Mouse (Mus musculus) liver, embryonic 15.5 days (tissue): ENCODE data around the gene Gm21992. TPM values are rescaled to one million over a fixed set of nuclear protein-coding genes. Genes with fewer than 3 reads are reported as not detected.

Experiments
- ATAC-seq: fragments of 200-750 bp; cut with Nextera tagmentation; 2 replicates; pipeline ENCODE4 v1.8.0; 2017; ENCODE audit warnings: moderate number of reproducible peaks, mild to moderate bottlenecking, moderate library complexity; ENCODE audit not compliant: insufficient read depth
- H3K27ac ChIP-seq: fragments of 300-500 bp; sonication (generic); replicated peaks from 2 replicates; pipeline ENCODE4 v1.5.1; 2015; ENCODE audit warnings: mild to moderate bottlenecking, inconsistent platforms
- H3K27me3 ChIP-seq: fragments of 300-500 bp; sonication (generic); 2 replicates; pipeline ENCODE4 v1.6.1; 2015; ENCODE audit warnings: mild to moderate bottlenecking, inconsistent platforms
- H3K36me3 ChIP-seq: fragments of 300-500 bp; sonication (generic); replicated peaks from 2 replicates; pipeline ENCODE4 v1.6.1; 2015; ENCODE audit warnings: moderate library complexity, mild to moderate bottlenecking, inconsistent platforms
- H3K4me1 ChIP-seq: fragments of 300-500 bp; sonication (generic); replicated peaks from 2 replicates; pipeline ENCODE4 v1.6.1; 2015; ENCODE audit warnings: inconsistent platforms
- H3K4me2 ChIP-seq: fragments of 300-500 bp; sonication (generic); 2 replicates; pipeline ENCODE4 v1.6.1; 2015; ENCODE audit warnings: moderate library complexity, mild to moderate bottlenecking, inconsistent platforms
- H3K4me3 ChIP-seq: fragments of 300-500 bp; sonication (generic); replicated peaks from 2 replicates; pipeline ENCODE4 v1.5.1; 2015; ENCODE audit warnings: mild to moderate bottlenecking, inconsistent platforms
- H3K9ac ChIP-seq: fragments of 300-500 bp; sonication (generic); 2 replicates; pipeline ENCODE4 v1.6.1; 2015; ENCODE audit warnings: moderate library complexity, mild to moderate bottlenecking, inconsistent platforms
- H3K9me3 ChIP-seq: fragments of 300-500 bp; sonication (generic); replicated peaks from 2 replicates; pipeline ENCODE4 v1.6.1; 2016; ENCODE audit warnings: inconsistent platforms
- WGBS: fragments of 180-500 bp; shearing (Covaris S2); methylation state at CpG from one replicate; pipeline ENCODE4 v1.1.7; 2015; ENCODE audit warnings: mixed read lengths; ENCODE audit not compliant: insufficient replicate concordance; 5-methylcytosine and 5-hydroxymethylcytosine counted together
- polyA plus RNA-seq: library from polyadenylated mRNA; unstranded; fragments of >200 nt; fragmentation: Nextera tagmentation; extraction: Ambion mirVana; gene quantifications from 2 replicates; pipeline ENCODE4 v1.2.1, GENCODE M21; 2015

Gm21992 gene
- polyA plus RNA-seq, 1 experiment from 2014 or later: 12.7 TPM

GRCm38 (mm10) chr19:4711601-4712155, 99.7 kb downstream of the Gm21992 start:
- Histone ChIP-seq H3K9ac (no peak overlapping the region), H3K27me3 (peaks cover 76% of the 10 kb centered on the region), H3K4me3 (peak overlapping the region; percentile 33; the same call in 1 of the 2 replicates), H3K36me3 (no peaks in the 10 kb centered on the region), H3K9me3 (no peaks in the 10 kb centered on the region), H3K27ac (no peak overlapping the region), H3K4me2 (peak overlapping the region; percentile 59), H3K4me1 (0 out of 2 replicates have a peak, but pooled peaks cover 3% of the 10 kb centered on the region)
- WGBS: 4% methylated on average over 23 of the region's 65 CpGs
- no peak for ATAC-seq

GRCm38 (mm10) chr19:4711098-4711600, 100.3 kb downstream of the Gm21992 start, which contains the start of gene Sptbn2:
TSS of gene Sptbn2 (plus strand) at chr19:4711167.
- Histone ChIP-seq H3K9me3 (no peaks in the 10 kb centered on the region), H3K4me3 (peak within 1 kb of the TSS; percentile 33), H3K27me3 (peaks cover 76% of the 10 kb centered on the region)

GRCm38 (mm10) chr19:4708765-4709164, 102.6 kb downstream of the Gm21992 start:
- no peak overlapping the region for H3K9ac ChIP-seq
- no peaks in the 10 kb centered on the region for H3K9me3 ChIP-seq
- 49% methylated on average over 10 of the region's 10 CpGs for WGBS
- no peak overlapping the region for H3K27ac ChIP-seq
- no peaks in the 10 kb centered on the region for H3K36me3 ChIP-seq
- no peak for ATAC-seq
- H3K4me1 ChIP-seq: 0 out of 2 replicates have a peak, but pooled peaks cover 3% of the 10 kb centered on the region
- no peak overlapping the region for H3K4me3 ChIP-seq
- H3K27me3 ChIP-seq: peaks cover 60% of the 10 kb centered on the region
- H3K4me2 ChIP-seq: no peak overlapping the region

More at GRCm38 (mm10) chr19:4711098-4711600, 100.3 kb downstream of the Gm21992 start, which contains the start of gene Sptbn2:
- 16% methylated on average over 13 of the region's 13 CpGs for WGBS
- no peak within 1 kb of the TSS for H3K27ac ChIP-seq
- no peaks in the 10 kb centered on the region for H3K36me3 ChIP-seq
- no peak for ATAC-seq
- H3K9ac ChIP-seq: no peak within 1 kb of the TSS
- H3K4me2 ChIP-seq: peak within 1 kb of the TSS; percentile 59
- 0 out of 2 replicates have a peak, but pooled peaks cover 3% of the 10 kb centered on the region for H3K4me1 ChIP-seq

GRCm38 (mm10) chr19:4701221-4701620, 110.2 kb downstream of the Gm21992 start:
- H3K4me2 ChIP-seq: no peak overlapping the region
- H3K4me3 ChIP-seq: no peak overlapping the region
- peaks cover 64% of the 10 kb centered on the region for H3K27me3 ChIP-seq
- H3K9me3 ChIP-seq: no peaks in the 10 kb centered on the region
- no peaks in the 10 kb centered on the region for H3K36me3 ChIP-seq
- ATAC-seq: no peak
- H3K27ac ChIP-seq: no peak overlapping the region
- peaks cover 5% of the 10 kb centered on the region for H3K4me1 ChIP-seq
- H3K9ac ChIP-seq: no peak overlapping the region
- 9% methylated on average over 7 of the region's 7 CpGs for WGBS

- Histone ChIP-seq H3K9me3 (no peaks in the 10 kb centered on the region), H3K27ac (no peak overlapping the region), H3K9ac (no peak overlapping the region), H3K27me3 (peaks cover 62% of the 10 kb centered on the region), H3K36me3 (no peaks in the 10 kb centered on the region), H3K4me3 (no peak overlapping the region), H3K4me1 (peaks cover 5% of the 10 kb centered on the region), H3K4me2 (no peak overlapping the region)
- no peak for ATAC-seq
- WGBS: 49% methylated on average over 8 of the region's 8 CpGs
These were observed 110.8 kb downstream of the Gm21992 start for GRCm38 (mm10) chr19:4700656-4701055.

GRCm38 (mm10) chr19:4699821-4700220, 111.6 kb downstream of the Gm21992 start:
- 47% methylated on average over 5 of the region's 5 CpGs for WGBS
- H3K27me3 ChIP-seq: peaks cover 60% of the 10 kb centered on the region
- no peak for ATAC-seq
- H3K9me3 ChIP-seq: no peaks in the 10 kb centered on the region
- no peaks in the 10 kb centered on the region for H3K36me3 ChIP-seq
- no peak overlapping the region for H3K4me3 ChIP-seq
- no peak overlapping the region for H3K4me2 ChIP-seq
- H3K9ac ChIP-seq: no peak overlapping the region
- H3K4me1 ChIP-seq: peaks cover 5% of the 10 kb centered on the region
- H3K27ac ChIP-seq: no peak overlapping the region

- Histone ChIP-seq H3K4me3 (no peak overlapping the region), H3K27me3 (peaks cover 70% of the 10 kb centered on the region), H3K9ac (no peak overlapping the region), H3K36me3 (no peaks in the 10 kb centered on the region), H3K4me1 (peaks cover 5% of the 10 kb centered on the region), H3K9me3 (no peaks in the 10 kb centered on the region), H3K27ac (no peak overlapping the region), H3K4me2 (no peak overlapping the region)
- 27% methylated on average over 8 of the region's 8 CpGs for WGBS
- no peak for ATAC-seq
These were observed 112.6 kb downstream of the Gm21992 start for GRCm38 (mm10) chr19:4698856-4699255.

GRCm38 (mm10) chr19:4698205-4698677, 113.2 kb downstream of the Gm21992 start, which contains the start of gene Gm960:
TSS of gene Gm960 (minus strand) at chr19:4698668.
- no peak within 1 kb of the TSS for H3K9ac ChIP-seq

GRCm38 (mm10) chr19:4697721-4698120, 113.7 kb downstream of the Gm21992 start:
- ATAC-seq: no peak
- H3K4me3 ChIP-seq: no peak overlapping the region
- no peaks in the 10 kb centered on the region for H3K9me3 ChIP-seq
- peaks cover 76% of the 10 kb centered on the region for H3K27me3 ChIP-seq
- H3K4me1 ChIP-seq: peaks cover 5% of the 10 kb centered on the region
- H3K36me3 ChIP-seq: no peaks in the 10 kb centered on the region
- H3K9ac ChIP-seq: no peak overlapping the region
- no peak overlapping the region for H3K27ac ChIP-seq
- peak overlapping the region; percentile 66; the same call in 1 of the 2 replicates for H3K4me2 ChIP-seq
- WGBS: 58% methylated on average over 9 of the region's 9 CpGs

More at GRCm38 (mm10) chr19:4698205-4698677, 113.2 kb downstream of the Gm21992 start, which contains the start of gene Gm960:
- WGBS: 2% methylated on average over 40 of the region's 40 CpGs
- no peaks in the 10 kb centered on the region for H3K36me3 ChIP-seq
- H3K4me2 ChIP-seq: peak within 1 kb of the TSS; percentile 66
- peak within 1 kb of the TSS; percentile 46 for H3K4me3 ChIP-seq
- no peaks in the 10 kb centered on the region for H3K9me3 ChIP-seq
- ATAC-seq: no peak
- no peak within 1 kb of the TSS for H3K27ac ChIP-seq
- H3K4me1 ChIP-seq: peaks cover 5% of the 10 kb centered on the region
- H3K27me3 ChIP-seq: peaks cover 73% of the 10 kb centered on the region

- WGBS: 57% methylated on average over 3 of the region's 3 CpGs
- ATAC-seq: no peak
- peaks cover 73% of the 10 kb centered on the region for H3K27me3 ChIP-seq
These were observed 114.3 kb downstream of the Gm21992 start for GRCm38 (mm10) chr19:4697121-4697520.

GRCm38 (mm10) chr19:4694346-4694745, 117.1 kb downstream of the Gm21992 start:
- H3K4me3 ChIP-seq: no peak overlapping the region
- ATAC-seq: no peak
- H3K9me3 ChIP-seq: no peaks in the 10 kb centered on the region
- H3K27me3 ChIP-seq: peaks cover 52% of the 10 kb centered on the region
- peaks cover 5% of the 10 kb centered on the region for H3K4me1 ChIP-seq
- WGBS: 44% methylated on average over 3 of the region's 3 CpGs
- H3K9ac ChIP-seq: no peak overlapping the region
- no peak overlapping the region for H3K27ac ChIP-seq
- no peaks in the 10 kb centered on the region for H3K36me3 ChIP-seq
- H3K4me2 ChIP-seq: no peak overlapping the region

More at GRCm38 (mm10) chr19:4697121-4697520, 114.3 kb downstream of the Gm21992 start:
- no peak overlapping the region for H3K4me2 ChIP-seq
- no peak overlapping the region for H3K4me3 ChIP-seq
- no peak overlapping the region for H3K9ac ChIP-seq
- H3K27ac ChIP-seq: no peak overlapping the region
- H3K9me3 ChIP-seq: no peaks in the 10 kb centered on the region
- H3K4me1 ChIP-seq: peaks cover 5% of the 10 kb centered on the region
- no peaks in the 10 kb centered on the region for H3K36me3 ChIP-seq
